Mouse (Mus musculus): ENCODE measurements at regions not wholly inside any gene's neighbourhood (a gene's known extent, or its start where the extent isn't known, plus 50 kb on each side); places are given as distances from the start of the nearest gene placed in this dataset.

DNA sequence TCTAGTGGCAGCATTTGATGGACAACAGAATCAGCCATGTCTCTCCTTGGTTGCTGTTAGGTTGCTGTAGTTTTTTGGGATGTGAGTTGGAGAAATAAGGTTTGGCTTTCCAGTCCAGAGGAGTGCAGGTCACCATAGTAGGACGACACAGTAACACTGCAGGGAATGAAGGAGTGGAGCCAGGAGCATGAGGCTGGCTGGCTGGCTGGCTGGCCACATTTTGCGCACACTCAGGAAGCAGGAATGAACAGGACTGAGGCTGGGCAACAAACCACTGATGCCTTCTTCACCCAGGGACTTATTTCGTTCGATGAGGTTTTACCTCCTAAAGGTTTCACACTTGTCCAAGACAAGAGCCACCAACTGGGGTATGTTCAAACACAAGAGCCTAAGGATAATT is 205.9 kb upstream of the Rnd3 start:
- no peak for TF ChIP-seq CTCF (IDR thresholded peaks at IDR 0.05; ENCODE audit: control insufficient read depth, insufficient read depth, insufficient read length)
- no peak for TF ChIP-seq USF1 (IDR thresholded peaks at IDR 0.05; ENCODE audit: low read depth)
- TF ChIP-seq MAX (IDR thresholded peaks at IDR 0.05), result no peak
- TF ChIP-seq MYOG (IDR thresholded peaks at IDR 0.05; ENCODE audit: control insufficient read depth, extremely low read depth, insufficient read length), result no peak
- TF ChIP-seq MYOD1 (IDR thresholded peaks at IDR 0.05; ENCODE audit: control insufficient read depth, insufficient read length, low read depth), result no peak
- no peak for TF ChIP-seq CEBPB (IDR thresholded peaks at IDR 0.05; ENCODE audit: low read depth)

Data from C2C12 (cell line).